Mouse (Mus musculus): Measurements from ENCODE around the gene Crispld2.

- TF ChIP-seq CTCF (IDR thresholded peaks at IDR 0.05; ENCODE audit: extremely low read depth, insufficient read length, insufficient replicate concordance, low read depth, low read length) (no peak), POLR2A (IDR thresholded peaks at IDR 0.05; ENCODE audit: low read depth, low read length) (no peak; the same call in 1 of the 2 replicates)
Measured at GRCm38 (mm10) chr8:119992249-119992648, at the start of gene Crispld2.
